Mouse (Mus musculus) MEL (cell line): ENCODE measurements at regions not wholly inside any gene's neighbourhood (a gene's known extent, or its start where the extent isn't known, plus 50 kb on each side); places are given as distances from the start of the nearest gene placed in this dataset.

Experiments
- ETS1 ChIP-seq: IDR thresholded peaks from 2 replicates; pipeline ENCODE4 v1.6.1; 2012; ENCODE audit warnings: low read depth, mild to moderate bottlenecking, inconsistent platforms, low read length, improper control_type of control experiment, moderate library complexity
- MEF2A ChIP-seq: IDR thresholded peaks from 2 replicates; pipeline ENCODE4 v1.6.1; 2014; ENCODE audit warnings: low read depth, mild to moderate bottlenecking, inconsistent platforms, low read length, improper control_type of control experiment; ENCODE audit not compliant: poor library complexity, insufficient replicate concordance, severe bottlenecking; ENCODE audit errors: extremely low read depth
- MYB ChIP-seq: IDR thresholded peaks from 2 replicates; pipeline ENCODE4 v1.6.1; 2011; ENCODE audit warnings: mild to moderate bottlenecking, low read depth, low read length, improper control_type of control experiment
- RAD21 ChIP-seq: IDR thresholded peaks from 2 replicates; pipeline ENCODE4 v1.6.1; 2011; ENCODE audit warnings: mild to moderate bottlenecking, low read depth, low read length, improper control_type of control experiment

GRCm38 (mm10) chr10:98485751-98486681, 428.2 kb upstream of the Atp2b1 start:
- TF ChIP-seq ETS1: no peak
- TF ChIP-seq RAD21: no peak
- TF ChIP-seq MYB: no peak
- no peak for TF ChIP-seq MEF2A
